Comparison of ENCODE assay signal across 15 mouse cellular contexts in the genomic region with DNA sequence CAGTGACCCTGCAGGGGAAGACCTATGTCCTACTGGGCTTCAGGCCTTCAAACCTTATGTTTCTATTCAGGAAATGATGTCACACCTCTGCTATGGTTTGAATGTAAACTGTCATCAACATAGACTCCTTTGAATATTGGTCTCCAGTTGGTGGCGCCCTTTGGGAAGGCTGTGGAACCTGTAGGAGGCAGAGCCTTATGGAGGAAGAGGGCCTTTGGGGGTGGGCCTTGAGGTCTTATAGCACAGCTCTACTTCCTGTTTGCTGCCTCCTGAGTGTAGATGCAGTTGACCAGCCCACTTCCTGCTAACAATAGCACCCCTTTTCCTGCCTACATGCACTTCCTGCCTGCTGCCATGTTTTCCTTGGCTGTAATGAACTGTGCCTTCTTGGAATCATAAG. TPM values are rescaled to one million over a fixed set of nuclear protein-coding genes. Genes with fewer than 3 reads are reported as not detected.
DNase-seq lines count a peak whose midpoint lies in the region; ATAC-seq and TF ChIP-seq lines count a peak whose summit lies in the region.
"Had no signal": no experiment of that assay in that cellular context is flagged by ENCODE, and none has a peak within 500 bp of the region (broad histone marks: within the 10 kb centered on the region; RNA-seq: fewer than 3 reads in every experiment).

No protein-coding gene starts in this region.

- 96% methylated on average over 1 of the region's 1 CpGs for WGBS in kidney, postnatal 0 days
- 90% methylated on average over 1 of the region's 1 CpGs for WGBS in neural tube, embryonic 14.5 days
- 97% methylated on average over 1 of the region's 1 CpGs for WGBS in neural tube, embryonic 15.5 days

- no peak overlapping the region for H3K27ac ChIP-seq in kidney, postnatal 0 days
- H3K27ac ChIP-seq in neural tube, embryonic 14.5 days (ENCODE audit: low read depth, low read length) = peak overlapping the region; percentile 28; the same call in 1 of the 2 replicates
- no peak overlapping the region for H3K27ac ChIP-seq in neural tube, embryonic 15.5 days (replicated peaks)

- no peaks in the 10 kb centered on the region for H3K9me3 ChIP-seq in kidney, postnatal 0 days (replicated peaks; ENCODE audit: low read length)
- no peaks in the 10 kb centered on the region for H3K9me3 ChIP-seq in neural tube, embryonic 14.5 days (ENCODE audit: control insufficient read depth, low read length)
- no peaks in the 10 kb centered on the region for H3K9me3 ChIP-seq in neural tube, embryonic 15.5 days (replicated peaks)

- no peak overlapping the region for H3K4me2 ChIP-seq in kidney, postnatal 0 days (ENCODE audit: low read length)
- no peak overlapping the region for H3K4me2 ChIP-seq in neural tube, embryonic 14.5 days (ENCODE audit: low read depth, low read length)
- H3K4me2 ChIP-seq in neural tube, embryonic 15.5 days = no peak overlapping the region

- no peak for ATAC-seq in kidney, postnatal 0 days (replicated peaks; ENCODE audit: low FRiP score, low read depth)
- ATAC-seq in neural tube, embryonic 14.5 days (ENCODE audit: low read depth) = no peak
- ATAC-seq in neural tube, embryonic 15.5 days (ENCODE audit: low FRiP score) = no peak
- ATAC-seq: inflammation-experienced regulatory T-cells, adult 6 months had no signal

- H3K27me3 ChIP-seq in kidney, postnatal 0 days (ENCODE audit: insufficient read depth, low read length) = no peaks in the 10 kb centered on the region
- H3K27me3 ChIP-seq in neural tube, embryonic 14.5 days (ENCODE audit: control insufficient read depth, insufficient read depth, low read length) = no peaks in the 10 kb centered on the region
- no peaks in the 10 kb centered on the region for H3K27me3 ChIP-seq in neural tube, embryonic 15.5 days (replicated peaks)

- no peaks in the 10 kb centered on the region for H3K4me1 ChIP-seq in kidney, postnatal 0 days (replicated peaks; ENCODE audit: insufficient read depth, low read length)
- no peaks in the 10 kb centered on the region for H3K4me1 ChIP-seq in neural tube, embryonic 14.5 days (ENCODE audit: control insufficient read depth, insufficient read depth, low read length)
- H3K4me1 ChIP-seq in neural tube, embryonic 15.5 days = peaks cover 10% of the 10 kb centered on the region

- no peaks in the 10 kb centered on the region for H3K36me3 ChIP-seq in kidney, postnatal 0 days (ENCODE audit: insufficient read depth, low read length)
- H3K36me3 ChIP-seq in neural tube, embryonic 14.5 days (ENCODE audit: control insufficient read depth, insufficient read depth, low read length) = no peaks in the 10 kb centered on the region
- no peaks in the 10 kb centered on the region for H3K36me3 ChIP-seq in neural tube, embryonic 15.5 days

- no peak overlapping the region for H3K9ac ChIP-seq in kidney, postnatal 0 days (ENCODE audit: low read depth, low read length)
- H3K9ac ChIP-seq in neural tube, embryonic 14.5 days (replicated peaks; ENCODE audit: low read depth, low read length) = no peak overlapping the region
- no peak overlapping the region for H3K9ac ChIP-seq in neural tube, embryonic 15.5 days (replicated peaks)

- no peak overlapping the region for H3K4me3 ChIP-seq in kidney, postnatal 0 days (replicated peaks; ENCODE audit: low read depth, low read length)
- no peak overlapping the region for H3K4me3 ChIP-seq in neural tube, embryonic 14.5 days (ENCODE audit: low read depth, low read length)
- H3K4me3 ChIP-seq in neural tube, embryonic 15.5 days (replicated peaks) = no peak overlapping the region

- peak; percentile 26; the same call in 1 of the 2 replicates for TF ChIP-seq CTCF in kidney, postnatal 0 days (IDR thresholded peaks at IDR 0.05; ENCODE audit: low read depth)

- peak; percentile 25 for DNase-seq in kidney, postnatal 0 days (ENCODE audit: low spot score)
- DNase-seq in kidney, adult 11 months = no peak
- DNase-seq in ES-CJ7 (ENCODE audit: low read depth, low spot score) = peak; percentile 53
- DNase-seq in induced T-regulatory cell, adult 2 months (ENCODE audit: low read depth) = peak; percentile 3
- no peak for DNase-seq in urinary bladder, postnatal 25 days (ENCODE audit: low spot score)
- DNase-seq: adrenal gland, adult 8-10 months; cerebellum, adult 9-11 months; kidney, postnatal 10 days; layer of hippocampus, adult 9-11 months; right cerebral cortex, postnatal 14 days; thymus, adult 2 months had no signal

RNA-seq across cellular contexts. Expression of a gene that starts 19.7 kb away (rescaled TPM):
- 2.2 and 2.9 TPM in 2 replicates for polyA plus RNA-seq in kidney, postnatal 0 days (2015; fragmentation: Nextera tagmentation; extraction: Ambion mirVana)
- polyA plus RNA-seq in neural tube, embryonic 14.5 days (2014; fragmentation: Nextera tagmentation; extraction: Ambion mirVana) = 3.9 and 7.4 TPM in 2 replicates
- polyA plus RNA-seq in neural tube, embryonic 15.5 days (2015; fragmentation: Nextera tagmentation; extraction: Ambion mirVana) = 7.1 and 7.3 TPM in 2 replicates
- polyA plus RNA-seq: inflammation-experienced regulatory T-cells, adult 6 months; liver, adult 2 months had no signal

Comparison
In these comparisons a context has a peak if more than half of its experiments do, and no peak if none do; other contexts are left out.
1. DNase-seq: peak in kidney, postnatal 0 days (single experiment), ES-CJ7 (single experiment) and induced T-regulatory cell, adult 2 months (single experiment); none in kidney, adult 11 months (single experiment) and urinary bladder, postnatal 25 days (single experiment).